Mouse (Mus musculus): Measurements from ENCODE around the gene Zfp664. TPM values are rescaled to one million over a fixed set of nuclear protein-coding genes. Genes with fewer than 3 reads are reported as not detected.

Zfp664 gene
- polyA plus RNA-seq (2012; rRNA removed): 15.7 and 18.5 TPM in 2 replicates

GRCm38 (mm10) chr5:124862013-124862866 lies at the start of gene Zfp664, which contains the start of gene Ccdc92:
Gene Zfp664 (plus strand): TSS chr5:124862691.
Gene Ccdc92 (minus strand): TSS chr5:124862424.

Other genes starting within 250 kb of the Zfp664 start
- gene Atp6v0a2, start 234.1 kb upstream of the Zfp664 start, polyA plus RNA-seq (2012; rRNA removed): 97.2 and 132 TPM in 2 replicates
- 0.13 and 0.15 TPM in 2 replicates for gene Dnah10, start 137.6 kb upstream of the Zfp664 start, polyA plus RNA-seq (2012; rRNA removed)
- gene Ccdc92, start 267 bp upstream of the Zfp664 start, polyA plus RNA-seq (2012; rRNA removed): 5.8 and 5.9 TPM in 2 replicates
- 4.2 and 5.8 TPM in 2 replicates for gene Rflna, start 140.5 kb downstream of the Zfp664 start, polyA plus RNA-seq (2012; rRNA removed)